Mouse (Mus musculus): ENCODE data around the gene Rasgef1a. TPM values are rescaled to one million over a fixed set of nuclear protein-coding genes. Genes with fewer than 3 reads are reported as not detected.

Rasgef1a gene
- polyA plus RNA-seq, 1 experiment = 0.91 TPM

DNA sequence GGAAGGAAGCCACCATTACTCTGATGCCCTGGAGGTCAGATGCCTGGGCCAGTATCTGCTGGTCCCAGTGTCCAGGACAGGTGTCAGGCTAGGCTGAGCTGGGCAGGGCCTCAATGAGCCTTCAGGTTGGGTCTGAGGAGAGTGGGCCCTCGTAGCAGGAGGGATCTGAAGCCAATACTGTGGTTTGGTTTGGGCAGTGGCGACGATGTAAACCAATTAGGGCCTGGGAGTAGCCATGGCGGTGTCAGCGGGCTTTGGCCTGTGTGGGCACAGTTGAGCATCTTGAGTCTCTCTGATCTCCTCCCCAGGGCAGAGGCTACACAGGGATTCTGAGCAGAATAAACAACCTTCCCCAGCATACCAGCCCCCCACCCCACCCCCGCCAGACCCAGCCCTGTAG lies 72.4 kb downstream of the Rasgef1a start:
- no peaks in the 10 kb centered on the region for H3K4me1 ChIP-seq (ENCODE audit: control insufficient read depth, insufficient read depth, low read length)
- no peaks in the 10 kb centered on the region for H3K9me3 ChIP-seq (replicated peaks; ENCODE audit: control insufficient read depth, insufficient read depth, low read length, poor library complexity, severe bottlenecking)
- H3K4me3 ChIP-seq (ENCODE audit: low read depth, low read length) = no peak overlapping the region
- no peak overlapping the region for H3K9ac ChIP-seq (ENCODE audit: low read depth, poor library complexity, severe bottlenecking)
- no peak overlapping the region for H3K27ac ChIP-seq (ENCODE audit: insufficient read depth, low read length)
- TF ChIP-seq EP300 (IDR thresholded peaks at IDR 0.05; ENCODE audit: insufficient read depth, low read depth, low read length) (no peak), CTCF (IDR thresholded peaks at IDR 0.05; ENCODE audit: low read depth, low read length) (no peak), POLR2A (IDR thresholded peaks at IDR 0.05; ENCODE audit: insufficient read depth, low read length) (no peak)
- H3K36me3 ChIP-seq (ENCODE audit: control insufficient read depth, insufficient read depth, low read length, poor library complexity, severe bottlenecking) = no peaks in the 10 kb centered on the region
- H3K27me3 ChIP-seq (ENCODE audit: control insufficient read depth, insufficient read depth, low read length, poor library complexity, severe bottlenecking) = no peaks in the 10 kb centered on the region

DNA sequence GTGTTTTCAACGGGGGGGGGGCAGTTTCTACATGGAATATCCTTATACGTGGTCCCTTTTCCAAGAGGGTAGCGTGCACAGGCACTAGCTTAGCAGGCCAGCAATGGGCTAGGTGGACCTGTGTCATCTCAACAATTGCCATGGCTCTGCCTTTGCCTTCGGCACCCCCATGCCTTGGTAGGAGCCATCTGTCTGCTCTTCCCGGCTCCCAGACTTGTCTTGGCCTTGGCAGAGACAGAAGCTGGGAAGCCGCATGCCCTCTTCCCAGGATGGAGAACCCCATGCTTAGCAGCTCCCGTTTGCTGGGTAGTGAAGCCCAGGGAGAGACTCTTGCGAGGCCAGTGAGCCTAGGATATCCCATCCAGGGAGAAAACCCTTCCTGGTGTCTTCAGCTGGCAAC lies 73.4 kb downstream of the Rasgef1a start:
- Histone ChIP-seq H3K27me3 (ENCODE audit: control insufficient read depth, insufficient read depth, low read length, poor library complexity, severe bottlenecking) (no peaks in the 10 kb centered on the region), H3K27ac (ENCODE audit: insufficient read depth, low read length) (no peak overlapping the region), H3K4me3 (ENCODE audit: low read depth, low read length) (no peak overlapping the region), H3K36me3 (ENCODE audit: control insufficient read depth, insufficient read depth, low read length, poor library complexity, severe bottlenecking) (no peaks in the 10 kb centered on the region), H3K9ac (ENCODE audit: low read depth, poor library complexity, severe bottlenecking) (no peak overlapping the region), H3K9me3 (replicated peaks; ENCODE audit: control insufficient read depth, insufficient read depth, low read length, poor library complexity, severe bottlenecking) (no peaks in the 10 kb centered on the region), H3K4me1 (ENCODE audit: control insufficient read depth, insufficient read depth, low read length) (no peaks in the 10 kb centered on the region)
- no peak for TF ChIP-seq CTCF (IDR thresholded peaks at IDR 0.05; ENCODE audit: low read depth, low read length)
- no peak for TF ChIP-seq EP300 (IDR thresholded peaks at IDR 0.05; ENCODE audit: insufficient read depth, low read depth, low read length)
- no peak for TF ChIP-seq POLR2A (IDR thresholded peaks at IDR 0.05; ENCODE audit: insufficient read depth, low read length)

DNA sequence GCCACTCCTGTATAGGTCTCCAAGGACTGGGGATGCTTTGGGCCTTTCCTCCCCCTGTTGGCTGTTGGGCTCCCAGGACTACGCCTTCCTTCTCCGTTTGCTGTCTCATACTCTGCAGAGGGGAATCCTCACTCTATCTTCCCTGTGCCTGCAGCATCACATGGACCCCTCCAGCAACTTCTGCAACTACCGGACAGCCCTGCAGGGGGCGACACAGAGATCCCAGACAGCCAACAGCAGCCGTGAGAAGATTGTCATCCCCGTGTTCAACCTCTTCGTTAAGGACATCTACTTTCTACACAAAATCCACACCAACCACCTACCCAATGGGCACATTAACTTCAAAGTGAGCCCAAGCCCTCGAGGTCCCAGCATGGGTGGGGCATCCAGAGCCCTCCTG lies 76.7 kb downstream of the Rasgef1a start:
- Histone ChIP-seq H3K4me3 (ENCODE audit: low read depth, low read length) (no peak overlapping the region), H3K9ac (ENCODE audit: low read depth, poor library complexity, severe bottlenecking) (no peak overlapping the region), H3K27ac (ENCODE audit: insufficient read depth, low read length) (no peak overlapping the region), H3K9me3 (replicated peaks; ENCODE audit: control insufficient read depth, insufficient read depth, low read length, poor library complexity, severe bottlenecking) (no peaks in the 10 kb centered on the region), H3K27me3 (ENCODE audit: control insufficient read depth, insufficient read depth, low read length, poor library complexity, severe bottlenecking) (no peaks in the 10 kb centered on the region), H3K4me1 (ENCODE audit: control insufficient read depth, insufficient read depth, low read length) (no peaks in the 10 kb centered on the region), H3K36me3 (ENCODE audit: control insufficient read depth, insufficient read depth, low read length, poor library complexity, severe bottlenecking) (no peaks in the 10 kb centered on the region)
- TF ChIP-seq CTCF (IDR thresholded peaks at IDR 0.05; ENCODE audit: low read depth, low read length) (peak; percentile 79), POLR2A (IDR thresholded peaks at IDR 0.05; ENCODE audit: insufficient read depth, low read length) (no peak)

DNA sequence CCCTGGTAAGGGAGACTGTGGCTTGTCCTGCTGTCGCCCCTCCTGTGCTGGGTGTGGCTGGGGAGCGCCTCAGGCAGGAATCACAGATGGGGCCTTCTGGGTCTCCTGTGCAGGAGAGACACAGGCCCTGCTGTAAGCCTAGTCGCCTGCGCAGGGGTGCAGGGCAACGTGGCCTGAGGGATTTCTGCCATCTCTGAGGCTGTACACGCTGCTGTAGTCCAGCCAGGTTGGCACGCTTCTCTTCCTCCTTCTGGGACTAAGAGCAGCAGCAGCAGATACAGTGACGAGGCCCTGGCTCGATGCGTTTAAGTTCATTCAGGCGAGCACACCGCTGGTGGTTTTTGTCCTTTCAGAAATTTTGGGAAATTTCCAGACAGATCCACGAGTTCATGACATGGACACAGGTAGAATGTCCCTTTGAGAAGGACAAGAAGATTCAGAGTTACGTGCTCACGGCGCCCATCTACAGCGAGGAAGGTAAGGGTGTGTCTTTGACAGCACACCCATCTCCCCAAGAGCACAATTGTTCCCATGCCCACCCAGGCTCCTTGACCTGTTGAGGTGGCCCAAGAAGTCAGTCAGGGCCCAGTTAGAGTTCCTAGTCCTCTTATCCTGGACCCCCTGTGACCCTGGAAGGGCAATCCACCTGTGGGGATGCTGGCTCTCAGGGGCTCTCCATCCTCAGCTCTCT lies 77.7 kb downstream of the Rasgef1a start:
- H3K27ac ChIP-seq (ENCODE audit: insufficient read depth, low read length) = no peak overlapping the region
- H3K4me3 ChIP-seq (ENCODE audit: low read depth, low read length) = no peak overlapping the region
- no peaks in the 10 kb centered on the region for H3K27me3 ChIP-seq (ENCODE audit: control insufficient read depth, insufficient read depth, low read length, poor library complexity, severe bottlenecking)
- no peaks in the 10 kb centered on the region for H3K4me1 ChIP-seq (ENCODE audit: control insufficient read depth, insufficient read depth, low read length)
- H3K9ac ChIP-seq (ENCODE audit: low read depth, poor library complexity, severe bottlenecking) = no peak overlapping the region
- no peaks in the 10 kb centered on the region for H3K9me3 ChIP-seq (replicated peaks; ENCODE audit: control insufficient read depth, insufficient read depth, low read length, poor library complexity, severe bottlenecking)
- no peak for TF ChIP-seq EP300 (IDR thresholded peaks at IDR 0.05; ENCODE audit: insufficient read depth, low read depth, low read length)
- H3K36me3 ChIP-seq (ENCODE audit: control insufficient read depth, insufficient read depth, low read length, poor library complexity, severe bottlenecking) = no peaks in the 10 kb centered on the region

DNA sequence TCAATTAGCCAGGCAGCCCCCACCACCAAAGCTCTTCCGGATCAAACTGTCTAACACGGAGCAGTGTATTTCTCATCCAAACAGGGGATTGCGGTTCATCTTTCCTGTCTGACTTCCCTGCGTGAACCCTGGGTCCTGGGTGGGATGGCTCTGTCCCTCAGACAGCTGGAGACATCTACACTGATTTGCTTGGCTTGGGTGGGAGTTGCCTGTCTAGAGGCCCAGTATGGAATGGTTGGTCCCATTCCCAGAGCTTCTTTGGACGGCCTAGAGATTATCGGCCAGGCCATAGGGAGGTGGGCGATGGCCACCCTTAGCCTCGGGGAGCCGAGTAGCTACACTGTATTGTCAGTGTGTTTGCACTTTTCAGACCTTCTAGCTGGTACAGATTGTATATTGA lies 79.6 kb downstream of the Rasgef1a start:
- H3K27me3 ChIP-seq (ENCODE audit: control insufficient read depth, insufficient read depth, low read length, poor library complexity, severe bottlenecking) = no peaks in the 10 kb centered on the region
- H3K36me3 ChIP-seq (ENCODE audit: control insufficient read depth, insufficient read depth, low read length, poor library complexity, severe bottlenecking) = no peaks in the 10 kb centered on the region
- no peak overlapping the region for H3K4me3 ChIP-seq (ENCODE audit: low read depth, low read length)
- H3K4me1 ChIP-seq (ENCODE audit: control insufficient read depth, insufficient read depth, low read length) = no peaks in the 10 kb centered on the region
- H3K9me3 ChIP-seq (replicated peaks; ENCODE audit: control insufficient read depth, insufficient read depth, low read length, poor library complexity, severe bottlenecking) = no peaks in the 10 kb centered on the region
- H3K27ac ChIP-seq (ENCODE audit: insufficient read depth, low read length) = no peak overlapping the region
- no peak for TF ChIP-seq POLR2A (IDR thresholded peaks at IDR 0.05; ENCODE audit: insufficient read depth, low read length)
- TF ChIP-seq EP300 (IDR thresholded peaks at IDR 0.05; ENCODE audit: insufficient read depth, low read depth, low read length) = no peak
- TF ChIP-seq CTCF (IDR thresholded peaks at IDR 0.05; ENCODE audit: low read depth, low read length) = no peak
- no peak overlapping the region for H3K9ac ChIP-seq (ENCODE audit: low read depth, poor library complexity, severe bottlenecking)

DNA sequence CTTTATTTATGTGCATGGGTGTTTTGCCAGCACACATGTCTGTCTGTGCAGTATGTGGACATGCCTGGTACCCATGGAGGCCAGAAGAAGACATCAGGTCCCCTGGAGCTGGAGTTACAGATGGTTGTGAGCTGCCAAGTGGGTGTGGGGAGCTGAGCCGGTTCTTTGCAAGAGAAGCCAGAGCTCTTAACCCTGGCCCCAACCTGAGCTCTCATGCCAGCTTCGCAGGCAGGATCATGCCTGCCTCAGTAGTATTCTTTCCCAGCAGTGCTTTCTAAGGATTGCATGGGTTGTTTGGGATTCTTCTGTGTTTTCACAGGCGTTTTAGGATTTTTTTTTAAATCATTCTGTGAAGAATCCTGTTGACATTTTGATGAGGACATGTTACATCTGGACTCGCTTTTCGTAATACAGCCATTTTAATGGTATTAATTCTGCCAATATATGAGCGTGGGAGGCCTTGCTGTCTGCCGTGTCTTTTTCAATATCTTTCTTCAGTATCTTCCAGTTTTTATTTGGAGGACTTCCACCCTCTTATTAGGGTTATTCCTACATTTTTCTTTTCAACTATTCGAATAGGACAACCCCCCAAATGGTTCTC lies 86.6 kb downstream of the Rasgef1a start:
- Histone ChIP-seq H3K9ac (ENCODE audit: low read depth, poor library complexity, severe bottlenecking) (no peak overlapping the region), H3K36me3 (ENCODE audit: control insufficient read depth, insufficient read depth, low read length, poor library complexity, severe bottlenecking) (no peaks in the 10 kb centered on the region), H3K4me3 (ENCODE audit: low read depth, low read length) (no peak overlapping the region), H3K4me1 (ENCODE audit: control insufficient read depth, insufficient read depth, low read length) (no peaks in the 10 kb centered on the region), H3K9me3 (replicated peaks; ENCODE audit: control insufficient read depth, insufficient read depth, low read length, poor library complexity, severe bottlenecking) (no peaks in the 10 kb centered on the region), H3K27me3 (ENCODE audit: control insufficient read depth, insufficient read depth, low read length, poor library complexity, severe bottlenecking) (no peaks in the 10 kb centered on the region), H3K27ac (ENCODE audit: insufficient read depth, low read length) (no peak overlapping the region)
- TF ChIP-seq POLR2A (IDR thresholded peaks at IDR 0.05; ENCODE audit: insufficient read depth, low read length) (no peak), CTCF (IDR thresholded peaks at IDR 0.05; ENCODE audit: low read depth, low read length) (no peak), EP300 (IDR thresholded peaks at IDR 0.05; ENCODE audit: insufficient read depth, low read depth, low read length) (no peak)

All from ES-Bruce4 (cell line).